Mouse (Mus musculus) limb, embryonic 11.5 days (tissue): ENCODE data around the gene Map4k2. TPM values are rescaled to one million over a fixed set of nuclear protein-coding genes. Genes with fewer than 3 reads are reported as not detected.

ENCODE experiments used
- ATAC-seq: fragments of 200-750 bp; cut with Nextera tagmentation; 2 replicates; pipeline ENCODE4 v1.8.0; 2017; ENCODE audit warnings: low read depth; ENCODE audit not compliant: insufficient number of reproducible peaks, low FRiP score, low TSS enrichment
- DNase-seq: peaks from one replicate; pipeline ENCODE4 v3.0.0-alpha.2; 2015; ENCODE audit warnings: low spot score
- H3K27ac ChIP-seq: fragments of 300-500 bp; sonication (generic); replicated peaks from 2 replicates; pipeline ENCODE4 v1.5.1; 2014; ENCODE audit warnings: low read depth, mild to moderate bottlenecking, low read length
- H3K27me3 ChIP-seq: fragments of 300-500 bp; sonication (generic); 2 replicates; pipeline ENCODE4 v1.6.1; 2014; ENCODE audit warnings: mild to moderate bottlenecking, low read length, mixed read lengths; ENCODE audit not compliant: control insufficient read depth, insufficient read depth
- H3K36me3 ChIP-seq: fragments of 300-500 bp; sonication (generic); 2 replicates; pipeline ENCODE4 v1.6.1; 2014; ENCODE audit warnings: mild to moderate bottlenecking, low read length, moderate library complexity, mixed read lengths; ENCODE audit not compliant: control insufficient read depth, insufficient read depth
- H3K4me1 ChIP-seq: fragments of 300-500 bp; sonication (generic); 2 replicates; pipeline ENCODE4 v1.6.1; 2014; ENCODE audit warnings: low read length, mixed read lengths; ENCODE audit not compliant: control insufficient read depth, insufficient read depth
- H3K4me2 ChIP-seq: fragments of 300-500 bp; sonication (generic); 2 replicates; pipeline ENCODE4 v1.6.1; 2014; ENCODE audit warnings: low read depth, mild to moderate bottlenecking, moderate library complexity; ENCODE audit not compliant: severe bottlenecking
- H3K4me3 ChIP-seq: fragments of 300-500 bp; sonication (generic); 2 replicates; pipeline ENCODE4 v1.5.1; 2014; ENCODE audit warnings: low read depth, low read length
- H3K9ac ChIP-seq: fragments of 300-500 bp; sonication (generic); 2 replicates; pipeline ENCODE4 v1.6.1; 2014; ENCODE audit warnings: mild to moderate bottlenecking, low read length
- H3K9me3 ChIP-seq: fragments of 300-500 bp; sonication (generic); 2 replicates; pipeline ENCODE4 v1.6.1; 2016; ENCODE audit warnings: low read length; ENCODE audit not compliant: control insufficient read depth
- whole genome bisulfite sequencing: fragments of 180-500 bp; shearing (Covaris S2); extraction: QIAGEN DNeasy Blood & Tissue Kit; methylation state at CpG from one replicate; pipeline ENCODE4 v1.1.7; 2014; 5-methylcytosine and 5-hydroxymethylcytosine counted together
- polyA plus RNA-seq: library from polyadenylated mRNA; unstranded; fragments of >200 nt; fragmentation: Nextera tagmentation; extraction: Ambion mirVana; gene quantifications from 2 replicates; pipeline ENCODE4 v1.2.1, GENCODE M21; 2014

Gene Map4k2
- polyA plus RNA-seq = 6.8 and 7.3 TPM in 2 replicates

DNA sequence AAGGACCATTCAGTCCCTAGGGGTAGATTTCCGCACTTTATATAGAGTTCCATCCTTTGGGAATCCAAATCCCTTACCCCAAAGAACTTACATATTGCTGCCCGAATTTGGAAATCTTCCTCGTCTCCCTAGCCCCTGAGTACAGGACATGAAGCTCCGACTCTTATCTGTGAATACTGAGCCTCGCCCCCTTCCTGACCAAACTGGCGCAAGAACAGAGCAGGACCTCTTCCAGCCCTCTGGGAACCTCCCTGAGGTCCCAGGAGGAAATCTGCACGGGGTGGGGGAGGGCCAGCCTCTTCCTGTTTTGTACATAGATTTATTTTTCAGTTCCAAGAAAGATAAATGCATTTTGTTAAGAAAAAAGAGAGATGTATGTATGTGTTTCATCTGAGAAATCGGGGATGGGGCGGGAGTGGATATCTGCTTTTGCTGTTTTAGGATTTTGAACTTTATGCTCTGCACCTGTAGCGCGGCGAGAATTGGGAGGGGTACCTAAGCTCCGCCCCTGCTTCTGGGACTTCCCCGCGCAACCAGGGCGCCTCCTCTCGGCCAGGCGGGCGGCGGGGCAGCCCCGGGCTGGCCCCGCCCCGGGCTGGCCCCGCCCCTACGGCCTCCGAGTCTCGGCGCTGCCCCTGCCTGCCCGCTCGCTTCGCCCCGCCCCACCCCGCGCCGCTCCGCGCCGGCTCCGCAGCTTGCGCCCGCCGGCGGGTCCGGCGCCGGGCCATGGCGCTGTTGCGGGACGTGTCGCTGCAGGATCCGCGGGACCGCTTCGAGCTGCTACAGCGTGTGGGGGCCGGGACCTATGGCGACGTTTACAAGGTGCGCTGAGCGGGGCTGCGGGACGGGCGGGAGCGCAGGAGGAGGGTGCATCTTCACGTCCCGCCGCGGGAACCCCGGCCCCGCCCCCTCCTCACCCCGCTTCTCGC, at the start of gene Map4k2:
TSS of gene Map4k2 (plus strand) at position 612 of the 929 bp plus-strand sequence.
- Histone ChIP-seq H3K9ac (peak within 1 kb of the TSS; percentile 73), H3K4me1 (peaks cover 19% of the 10 kb centered on the region), H3K9me3 (no peaks in the 10 kb centered on the region), H3K36me3 (peaks cover 25% of the 10 kb centered on the region), H3K27ac (no peak within 1 kb of the TSS), H3K4me3 (peak within 1 kb of the TSS; percentile 65), H3K4me2 (peak within 1 kb of the TSS; percentile 96), H3K27me3 (no peaks in the 10 kb centered on the region)
- WGBS = 10% methylated on average over 55 of the region's 72 CpGs
- ATAC-seq (peak; percentile 53; the same call in 1 of the 2 replicates), DNase-seq (peak; percentile 83)

GRCm38 (mm10) chr19:6292262-6292661, 48.7 kb upstream of the Map4k2 start:
- no peaks in the 10 kb centered on the region for H3K27me3 ChIP-seq
- peaks cover 23% of the 10 kb centered on the region for H3K36me3 ChIP-seq
- ATAC-seq (no peak), DNase-seq (no peak)
- no peaks in the 10 kb centered on the region for H3K9me3 ChIP-seq
- no peak overlapping the region for H3K4me2 ChIP-seq
- H3K27ac ChIP-seq = no peak overlapping the region
- H3K9ac ChIP-seq = no peak overlapping the region
- no peak overlapping the region for H3K4me3 ChIP-seq
- WGBS = 92% methylated on average over 5 of the region's 5 CpGs
- no peaks in the 10 kb centered on the region for H3K4me1 ChIP-seq

DNA sequence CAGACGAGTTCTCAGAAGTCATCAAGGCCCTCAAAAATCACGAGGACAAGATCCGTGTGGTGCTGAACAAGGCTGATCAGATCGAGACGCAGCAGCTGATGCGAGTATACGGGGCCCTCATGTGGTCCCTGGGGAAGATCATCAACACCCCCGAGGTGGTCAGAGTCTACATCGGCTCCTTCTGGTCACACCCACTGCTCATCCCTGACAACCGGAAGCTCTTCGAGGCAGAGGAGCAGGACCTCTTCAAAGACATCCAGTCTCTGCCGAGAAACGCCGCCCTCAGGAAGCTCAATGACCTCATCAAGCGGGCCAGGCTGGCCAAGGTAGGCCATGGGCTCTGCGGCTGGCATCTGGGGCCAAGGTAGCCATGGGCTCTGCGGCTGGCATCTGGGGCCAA, 46.6 kb upstream of the Map4k2 start:
- Histone ChIP-seq H3K9me3 (no peaks in the 10 kb centered on the region), H3K4me2 (no peak overlapping the region), H3K4me1 (no peaks in the 10 kb centered on the region), H3K4me3 (no peak overlapping the region), H3K27me3 (no peaks in the 10 kb centered on the region), H3K9ac (no peak overlapping the region), H3K36me3 (peaks cover 33% of the 10 kb centered on the region), H3K27ac (no peak overlapping the region)
- DNase-seq = no peak
- ATAC-seq = no peak
- 91% methylated on average over 17 of the region's 17 CpGs for WGBS

GRCm38 (mm10) chr19:6296551-6297210, 44.3 kb upstream of the Map4k2 start:
- no peaks in the 10 kb centered on the region; the same call in 1 of the 2 replicates for H3K9me3 ChIP-seq
- no peaks in the 10 kb centered on the region for H3K4me1 ChIP-seq
- H3K36me3 ChIP-seq = peaks cover 34% of the 10 kb centered on the region
- no peaks in the 10 kb centered on the region for H3K27me3 ChIP-seq
- no peak overlapping the region for H3K9ac ChIP-seq
- no peak for ATAC-seq
- H3K4me2 ChIP-seq = no peak overlapping the region
- no peak overlapping the region for H3K4me3 ChIP-seq
- DNase-seq = no peak
- whole genome bisulfite sequencing = 90% methylated on average over 5 of the region's 5 CpGs
- H3K27ac ChIP-seq = no peak overlapping the region

DNA sequence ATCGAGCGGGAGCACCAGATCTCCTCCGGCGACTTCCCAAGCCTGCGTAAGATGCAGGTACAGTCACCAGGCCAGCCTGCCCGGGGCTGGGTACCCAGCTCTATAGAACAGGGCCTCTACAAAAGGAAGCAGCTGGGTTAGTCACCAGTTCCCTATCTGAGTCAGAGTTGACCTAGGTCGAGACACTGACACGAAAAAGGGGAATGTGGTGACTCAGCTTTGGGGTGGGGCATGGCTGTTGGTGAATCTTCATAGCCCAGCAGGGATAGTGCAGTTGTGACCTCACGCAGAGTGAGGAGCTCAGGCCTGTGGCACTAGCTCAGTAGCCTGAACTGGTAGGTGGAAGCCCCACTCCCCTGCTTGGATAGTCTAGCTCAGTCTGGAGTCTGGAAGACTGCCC, 43.3 kb upstream of the Map4k2 start:
- H3K27me3 ChIP-seq = no peaks in the 10 kb centered on the region
- no peak for ATAC-seq
- 88% methylated on average over 9 of the region's 9 CpGs for WGBS
- H3K9ac ChIP-seq = no peak overlapping the region
- no peak overlapping the region for H3K4me2 ChIP-seq
- H3K4me3 ChIP-seq = no peak overlapping the region
- H3K36me3 ChIP-seq = peaks cover 34% of the 10 kb centered on the region
- DNase-seq = no peak
- H3K4me1 ChIP-seq = no peaks in the 10 kb centered on the region
- no peaks in the 10 kb centered on the region; the same call in 1 of the 2 replicates for H3K9me3 ChIP-seq
- H3K27ac ChIP-seq = no peak overlapping the region

GRCm38 (mm10) chr19:6299003-6299402, 41.9 kb upstream of the Map4k2 start:
- no peak for ATAC-seq
- H3K4me1 ChIP-seq = no peaks in the 10 kb centered on the region
- H3K36me3 ChIP-seq = peaks cover 32% of the 10 kb centered on the region

GRCm38 (mm10) chr19:6299450-6300267, 41.3 kb upstream of the Map4k2 start:
- Histone ChIP-seq H3K27me3 (no peaks in the 10 kb centered on the region), H3K4me1 (no peaks in the 10 kb centered on the region), H3K27ac (no peak overlapping the region), H3K4me2 (no peak overlapping the region), H3K36me3 (peaks cover 30% of the 10 kb centered on the region), H3K9ac (no peak overlapping the region), H3K4me3 (no peak overlapping the region), H3K9me3 (no peaks in the 10 kb centered on the region; the same call in 1 of the 2 replicates)
- ATAC-seq (no peak), DNase-seq (no peak)
- WGBS = 85% methylated on average over 7 of the region's 7 CpGs

More at GRCm38 (mm10) chr19:6299003-6299402, 41.9 kb upstream of the Map4k2 start:
- no peak overlapping the region for H3K27ac ChIP-seq
- H3K4me3 ChIP-seq = no peak overlapping the region
- H3K27me3 ChIP-seq = no peaks in the 10 kb centered on the region
- no peak overlapping the region for H3K9ac ChIP-seq
- no peaks in the 10 kb centered on the region; the same call in 1 of the 2 replicates for H3K9me3 ChIP-seq
- WGBS = 82% methylated on average over 4 of the region's 4 CpGs
- no peak overlapping the region for H3K4me2 ChIP-seq
- DNase-seq = no peak

- H3K27me3 ChIP-seq = no peaks in the 10 kb centered on the region
- peaks cover 26% of the 10 kb centered on the region for H3K36me3 ChIP-seq
- ATAC-seq (no peak), DNase-seq (no peak)
- no peaks in the 10 kb centered on the region for H3K4me1 ChIP-seq
- no peak overlapping the region for H3K4me3 ChIP-seq
- no peak overlapping the region for H3K27ac ChIP-seq
- H3K9me3 ChIP-seq = no peaks in the 10 kb centered on the region; the same call in 1 of the 2 replicates
- WGBS = 71% methylated on average over 7 of the region's 7 CpGs
- no peak overlapping the region for H3K9ac ChIP-seq
- no peak overlapping the region for H3K4me2 ChIP-seq
Observed at GRCm38 (mm10) chr19:6300402-6300841, 40.5 kb upstream of the Map4k2 start.
